Mouse (Mus musculus) C2C12 (cell line): ENCODE results near the gene Cic. TPM values are rescaled to one million over a fixed set of nuclear protein-coding genes. Genes with fewer than 3 reads are reported as not detected.

Experiments
- H3K27me3 ChIP-seq: one replicate; pipeline ENCODE4 v1.6.1; 2011; ENCODE audit not compliant: control insufficient read depth, insufficient read depth, insufficient read length
- H3K36me3 ChIP-seq: one replicate; pipeline ENCODE4 v1.6.1; 2011; ENCODE audit not compliant: control insufficient read depth, insufficient read depth
- H3K4me3 ChIP-seq: one replicate; pipeline ENCODE4 v1.5.1; 2011; ENCODE audit warnings: mild to moderate bottlenecking, control low read depth; ENCODE audit not compliant: poor library complexity, insufficient read depth, severe bottlenecking
- H3K79me2 ChIP-seq: one replicate; pipeline ENCODE4 v1.6.1; 2011; ENCODE audit not compliant: control insufficient read depth, insufficient read depth
- H3K79me3 ChIP-seq: one replicate; pipeline ENCODE4 v1.6.1; 2011; ENCODE audit warnings: low read depth, control low read depth
- H3ac ChIP-seq: one replicate; pipeline ENCODE3; 2011; ENCODE audit warnings: low read depth; ENCODE audit not compliant: control insufficient read depth, insufficient read length
- CEBPB ChIP-seq: IDR thresholded peaks from one replicate; pipeline ENCODE4 v1.6.1; 2011; ENCODE audit warnings: low read depth, mild to moderate bottlenecking, control low read depth, moderate library complexity
- CTCF ChIP-seq: IDR thresholded peaks from one replicate; pipeline ENCODE4 v1.5.1; 2011; ENCODE audit not compliant: control insufficient read depth, insufficient read depth, insufficient read length
- FOSL1 ChIP-seq: IDR thresholded peaks from one replicate; pipeline ENCODE4 v1.8.0; 2011; ENCODE audit warnings: mild to moderate bottlenecking, low read length; ENCODE audit not compliant: poor library complexity, insufficient read depth, severe bottlenecking
- MAX ChIP-seq: IDR thresholded peaks from one replicate; pipeline ENCODE4 v1.6.1; 2011; ENCODE audit warnings: mild to moderate bottlenecking, control low read depth
- MYOD1 ChIP-seq: IDR thresholded peaks from one replicate; pipeline ENCODE4 v1.6.1; 2011; ENCODE audit warnings: low read depth; ENCODE audit not compliant: control insufficient read depth, insufficient read length
- MYOG ChIP-seq: IDR thresholded peaks from one replicate; pipeline ENCODE4 v1.6.1; 2011; ENCODE audit not compliant: control insufficient read depth, insufficient read length; ENCODE audit errors: extremely low read depth
- USF1 ChIP-seq: IDR thresholded peaks from one replicate; pipeline ENCODE4 v1.6.1; 2011; ENCODE audit warnings: low read depth, mild to moderate bottlenecking, control low read depth, moderate library complexity
- polyA plus RNA-seq: library from polyadenylated mRNA; unstranded; fragments of >200 nt; fragmentation: generic; extraction: Trizol; gene quantifications from one replicate; pipeline ENCODE4 v1.2.1, GENCODE M21; 2012; ENCODE audit warnings: missing spikeins

Gene Cic
- polyA plus RNA-seq, 1 experiment, result 79.5 TPM

GRCm38 (mm10) chr7:25303685-25304006 lies 36.1 kb downstream of the Cic start:
- Histone ChIP-seq H3K4me3 (no peak overlapping the region), H3K79me2 (no peaks in the 10 kb centered on the region), H3K36me3 (no peaks in the 10 kb centered on the region), H3ac (no peak overlapping the region), H3K79me3 (no peaks in the 10 kb centered on the region), H3K27me3 (peaks cover 50% of the 10 kb centered on the region)
- TF ChIP-seq FOSL1, result no peak
- TF ChIP-seq MYOG, result no peak
- TF ChIP-seq MYOD1, result no peak
- TF ChIP-seq CEBPB, result no peak

DNA sequence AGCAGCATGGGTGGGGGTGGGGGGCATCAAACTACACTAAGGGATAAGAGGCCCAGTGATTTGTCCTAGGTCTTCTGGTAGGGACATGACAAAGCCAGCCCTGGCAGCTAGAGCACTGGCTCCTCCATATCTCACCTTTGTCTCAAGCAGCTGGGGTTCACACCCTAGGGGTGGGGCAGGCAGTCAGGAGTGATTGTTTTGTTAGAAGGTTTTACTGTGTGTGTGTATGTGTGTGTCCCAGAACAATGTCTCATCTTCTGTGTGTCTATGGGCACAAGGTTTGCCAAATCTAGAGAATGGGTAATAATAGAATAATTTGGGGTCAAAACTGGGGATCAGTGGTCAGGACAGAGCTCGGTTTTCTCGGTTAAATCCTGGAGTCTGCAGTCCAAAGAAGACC lies 38.0 kb downstream of the Cic start:
- no peak overlapping the region for H3K4me3 ChIP-seq
- no peak overlapping the region for H3ac ChIP-seq
- H3K36me3 ChIP-seq, result no peaks in the 10 kb centered on the region
- no peak for TF ChIP-seq MYOD1
- TF ChIP-seq CEBPB, result no peak
- no peak for TF ChIP-seq USF1
- no peak for TF ChIP-seq FOSL1
- no peak for TF ChIP-seq MYOG
- TF ChIP-seq CTCF, result no peak
- no peak for TF ChIP-seq MAX
- H3K79me2 ChIP-seq, result no peaks in the 10 kb centered on the region
- H3K27me3 ChIP-seq, result peaks cover 61% of the 10 kb centered on the region
- no peaks in the 10 kb centered on the region for H3K79me3 ChIP-seq

- no peak for TF ChIP-seq CTCF
- TF ChIP-seq USF1, result no peak
- no peak for TF ChIP-seq MAX
- no peak for TF ChIP-seq MYOG
- no peak for TF ChIP-seq MYOD1
- no peak for TF ChIP-seq FOSL1
- TF ChIP-seq CEBPB, result no peak
- Histone ChIP-seq H3K36me3 (no peaks in the 10 kb centered on the region), H3K27me3 (peaks cover 63% of the 10 kb centered on the region), H3K4me3 (no peak within 1 kb of the TSS), H3K79me2 (no peaks in the 10 kb centered on the region), H3ac (no peak within 1 kb of the TSS), H3K79me3 (no peaks in the 10 kb centered on the region)
These were observed 38.6 kb downstream of the Cic start, which contains the start of gene Tmem145 for GRCm38 (mm10) chr7:25305956-25306613. Gene Tmem145 (plus strand): TSS chr7:25306106.

- Histone ChIP-seq H3K27me3 (peaks cover 68% of the 10 kb centered on the region), H3K79me3 (no peaks in the 10 kb centered on the region), H3K36me3 (no peaks in the 10 kb centered on the region), H3K4me3 (no peak overlapping the region), H3ac (no peak overlapping the region), H3K79me2 (no peaks in the 10 kb centered on the region)
- TF ChIP-seq MYOG, result no peak
- TF ChIP-seq CTCF, result no peak
- TF ChIP-seq MAX, result no peak
- TF ChIP-seq CEBPB, result no peak
- TF ChIP-seq MYOD1, result no peak
- TF ChIP-seq FOSL1, result no peak
- no peak for TF ChIP-seq USF1
These were observed 39.1 kb downstream of the Cic start for GRCm38 (mm10) chr7:25306614-25306996.

GRCm38 (mm10) chr7:25308702-25309318 lies 41.3 kb downstream of the Cic start:
- Histone ChIP-seq H3K36me3 (no peaks in the 10 kb centered on the region), H3ac (no peak overlapping the region), H3K27me3 (peaks cover 75% of the 10 kb centered on the region), H3K4me3 (no peak overlapping the region), H3K79me2 (no peaks in the 10 kb centered on the region), H3K79me3 (no peaks in the 10 kb centered on the region)
- TF ChIP-seq CTCF (no peak), USF1 (no peak), MYOG (no peak), MYOD1 (no peak), FOSL1 (no peak), MAX (no peak), CEBPB (no peak)

- Histone ChIP-seq H3K36me3 (no peaks in the 10 kb centered on the region), H3K27me3 (peaks cover 74% of the 10 kb centered on the region), H3ac (no peak overlapping the region), H3K79me3 (no peaks in the 10 kb centered on the region), H3K4me3 (no peak overlapping the region), H3K79me2 (no peaks in the 10 kb centered on the region)
- TF ChIP-seq MYOD1 (no peak), MAX (no peak), FOSL1 (no peak), CTCF (no peak), CEBPB (no peak), USF1 (no peak), MYOG (no peak)
These were observed 41.9 kb downstream of the Cic start for GRCm38 (mm10) chr7:25309425-25309824.
